Mouse (Mus musculus): ENCODE measurements around the gene Olfr1469.
"Not testable (repeated sequence)": the region's sequence is repeated elsewhere in the genome, so short reads cannot be mapped to it uniquely, and the experiment has no call there.

The Olfr1469 gene

DNA sequence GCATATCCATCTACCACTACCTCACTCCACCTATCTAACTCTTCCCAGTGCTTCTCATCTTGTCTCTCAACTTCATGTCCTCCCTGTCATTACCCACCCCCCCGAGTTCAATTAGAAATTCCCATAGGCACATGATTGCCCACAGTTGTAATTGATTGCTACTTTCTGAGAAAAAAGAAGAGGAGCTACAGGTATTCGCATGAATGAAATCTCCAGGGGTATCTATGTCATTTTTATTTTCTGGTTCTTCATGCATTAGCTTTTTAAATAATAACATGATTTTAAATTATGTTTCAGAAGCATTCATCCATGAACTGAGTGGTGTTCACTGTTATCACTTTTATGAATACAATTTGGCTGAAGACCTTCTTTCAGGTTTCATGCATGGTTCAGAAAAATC, at the start of gene Olfr1469:
Gene Olfr1469 (plus strand): TSS at position 301 of the 400 bp plus-strand sequence.
- TF ChIP-seq GATA4 (IDR thresholded peaks at IDR 0.05; ENCODE audit: insufficient replicate concordance, low read length) = no peak

DNA sequence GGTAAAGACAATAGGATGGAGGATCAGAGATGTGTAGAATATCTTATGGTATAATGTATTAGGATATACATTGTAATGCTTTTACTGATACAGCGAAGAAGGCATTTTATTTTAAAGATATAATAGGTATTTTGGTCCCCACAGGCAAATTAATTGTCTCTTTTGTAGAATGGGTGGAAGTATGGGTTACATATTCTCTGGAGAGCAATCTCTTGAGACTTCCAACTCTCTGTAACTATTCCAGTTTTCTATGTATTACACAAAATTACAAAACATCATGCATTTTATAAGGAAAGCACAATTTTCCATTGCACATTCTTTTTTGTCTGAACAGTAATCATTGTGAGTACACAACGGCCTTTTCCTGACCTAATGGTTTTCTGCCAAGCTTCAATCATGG, 45.7 kb upstream of the Olfr1469 start, which contains the start of gene Olfr1467:
Gene Olfr1467 (plus strand): TSS at position 301 of the 400 bp plus-strand sequence.
- TF ChIP-seq GATA4 (IDR thresholded peaks at IDR 0.05; ENCODE audit: insufficient replicate concordance, low read length) = no peak

DNA sequence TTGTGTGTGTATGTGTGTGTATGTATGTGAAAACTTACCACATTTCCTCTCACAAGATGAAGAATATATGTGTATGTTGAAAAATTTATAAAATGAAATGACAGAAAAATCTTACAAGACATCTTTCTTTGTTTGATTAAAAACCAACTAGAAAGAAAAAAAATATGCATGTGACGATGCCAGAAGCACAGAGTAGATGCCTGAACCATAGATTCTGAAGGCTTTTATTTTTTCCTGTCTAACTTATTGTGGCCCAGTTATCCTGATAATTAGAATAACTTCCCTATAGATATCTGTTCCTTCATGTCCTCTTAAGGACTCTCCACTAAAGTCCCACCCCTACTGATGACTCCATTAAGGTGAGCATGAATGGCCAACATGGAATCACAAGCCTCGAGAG, 35.5 kb downstream of the Olfr1469 start, which contains the start of gene Olfr1471:
Gene Olfr1471 (plus strand): TSS at position 301 of the 400 bp plus-strand sequence.
- TF ChIP-seq GATA4 (IDR thresholded peaks at IDR 0.05; ENCODE audit: insufficient replicate concordance, low read length) = not testable (repeated sequence)

DNA sequence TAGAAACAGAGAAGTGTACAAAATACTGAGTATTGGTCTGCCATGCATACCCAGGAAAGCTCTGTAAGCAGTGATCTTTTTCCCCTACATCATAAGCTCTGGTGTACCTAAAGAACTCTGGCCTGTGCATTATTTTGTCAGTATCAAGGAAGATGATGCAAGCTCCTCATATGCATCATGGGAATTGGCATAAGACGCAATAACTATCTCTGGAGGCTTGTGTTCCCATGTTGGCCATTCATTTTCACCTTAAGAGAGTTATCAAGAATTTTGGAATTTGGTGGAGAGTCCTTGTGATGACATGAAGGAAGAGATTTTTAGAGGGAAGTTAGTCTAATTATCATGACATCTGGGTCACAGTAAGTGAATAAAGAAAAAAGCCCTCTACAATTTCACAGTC, 48.3 kb downstream of the Olfr1469 start, which contains the start of gene Olfr1472:
Gene Olfr1472 (minus strand): TSS at position 101 of the 400 bp plus-strand sequence.
- no peak for TF ChIP-seq GATA4 (IDR thresholded peaks at IDR 0.05; ENCODE audit: insufficient replicate concordance, low read length)

Data from liver, adult (tissue).